Mouse (Mus musculus) ES-E14 (cell line): ENCODE results near the gene 5830411N06Rik.

Source experiments
- CHD2 ChIP-seq: IDR thresholded peaks from 2 replicates; pipeline ENCODE4 v1.6.1; 2014; ENCODE audit warnings: mild to moderate bottlenecking, low read depth, low read length, inconsistent platforms
- ZC3H11A ChIP-seq: IDR thresholded peaks from 2 replicates; pipeline ENCODE4 v1.6.1; 2012; ENCODE audit warnings: low read depth, mild to moderate bottlenecking, inconsistent platforms, low read length, borderline replicate concordance

- TF ChIP-seq ZC3H11A (no peak), CHD2 (no peak)
Measured at GRCm38 (mm10) chr7:140296876-140297275, 49.8 kb downstream of the 5830411N06Rik start.
